Mouse (Mus musculus) frontal cortex, postnatal 10 days (tissue): Measurements from ENCODE around the gene Cachd1.
A peak's percentile ranks its signal among the peaks of the same experiment; 100 is the strongest.

Experiments used
- DNase-seq, 2 experiments: peaks; one replicate each; pipeline ENCODE4 v3.0.0; 2022; ENCODE audit warnings: low spot score in 2 of 2, mixed read lengths in 1 of 2

Gene Cachd1

GRCm38 (mm10) chr4:100776043-100776870 is at the start of gene Cachd1:
Gene Cachd1, plus strand, starts transcription at chr4:100776675.
- DNase-seq, result peak in 1 of 2 experiments; percentile 6

- DNase-seq, result no peak
Observed at GRCm38 (mm10) chr4:100728896-100729479, 47.5 kb upstream of the Cachd1 start.

- no peak for DNase-seq
Observed at GRCm38 (mm10) chr4:100735098-100735935, 41.2 kb upstream of the Cachd1 start.

GRCm38 (mm10) chr4:100735936-100736349 is 40.5 kb upstream of the Cachd1 start:
- no peak for DNase-seq

- DNase-seq, result no peak
Observed at GRCm38 (mm10) chr4:100743615-100744014, 32.9 kb upstream of the Cachd1 start.

- DNase-seq, result no peak
Observed at GRCm38 (mm10) chr4:100752278-100752677, 24.2 kb upstream of the Cachd1 start.

GRCm38 (mm10) chr4:100755632-100756031 is 20.8 kb upstream of the Cachd1 start:
- DNase-seq, result no peak

GRCm38 (mm10) chr4:100756499-100756898 is 20.0 kb upstream of the Cachd1 start:
- DNase-seq, result no peak

- no peak for DNase-seq
Observed at GRCm38 (mm10) chr4:100758265-100758898, 18.1 kb upstream of the Cachd1 start.

GRCm38 (mm10) chr4:100759603-100760002 is 16.9 kb upstream of the Cachd1 start:
- no peak for DNase-seq

- no peak for DNase-seq
Observed at GRCm38 (mm10) chr4:100760416-100760815, 16.1 kb upstream of the Cachd1 start.

GRCm38 (mm10) chr4:100768606-100769005 is 7.9 kb upstream of the Cachd1 start:
- DNase-seq, result no peak

GRCm38 (mm10) chr4:100776871-100777375 is 448 bp downstream of the Cachd1 start:
- peak; percentile 6 to 54 for DNase-seq

- peak in 1 of 2 experiments; percentile 41 for DNase-seq
Observed at GRCm38 (mm10) chr4:100777376-100778041, 1.0 kb downstream of the Cachd1 start.

- no peak for DNase-seq
Observed at GRCm38 (mm10) chr4:100778082-100778481, 1.6 kb downstream of the Cachd1 start.

- no peak for DNase-seq
Observed at GRCm38 (mm10) chr4:100779023-100779422, 2.5 kb downstream of the Cachd1 start.

- DNase-seq, result no peak
Observed at GRCm38 (mm10) chr4:100779695-100780094, 3.2 kb downstream of the Cachd1 start.

GRCm38 (mm10) chr4:100780911-100781310 is 4.4 kb downstream of the Cachd1 start:
- no peak for DNase-seq

- DNase-seq, result no peak
Observed at GRCm38 (mm10) chr4:100782348-100782747, 5.9 kb downstream of the Cachd1 start.

GRCm38 (mm10) chr4:100782891-100783290 is 6.4 kb downstream of the Cachd1 start:
- no peak for DNase-seq

GRCm38 (mm10) chr4:100787201-100787600 is 10.7 kb downstream of the Cachd1 start:
- DNase-seq, result no peak
